Mouse (Mus musculus): ENCODE results near the gene Smad3. TPM values are rescaled to one million over a fixed set of nuclear protein-coding genes. Genes with fewer than 3 reads are reported as not detected.

Smad3 gene
- polyA plus RNA-seq, 1 experiment: 2.8 TPM

GRCm38 (mm10) chr9:63677621-63678020 lies 80.2 kb downstream of the Smad3 start:
- Histone ChIP-seq H3K9me3 (no peaks in the 10 kb centered on the region), H3K4me1 (peaks cover 96% of the 10 kb centered on the region), H3K4me3 (replicated peaks) (peak overlapping the region; percentile 74), H3K27me3 (replicated peaks) (no peaks in the 10 kb centered on the region), H3K36me3 (replicated peaks; ENCODE audit: low read length) (peaks cover 46% of the 10 kb centered on the region)
- TF ChIP-seq FLI1 (IDR thresholded peaks at IDR 0.05; ENCODE audit: low read length) (no peak), GATA1 (IDR thresholded peaks at IDR 0.05; ENCODE audit: borderline replicate concordance, low read length) (no peak)

GRCm38 (mm10) chr9:63674613-63675012 lies 83.2 kb downstream of the Smad3 start:
- Histone ChIP-seq H3K36me3 (replicated peaks; ENCODE audit: low read length) (peaks cover 53% of the 10 kb centered on the region), H3K4me1 (peaks cover 90% of the 10 kb centered on the region), H3K9me3 (peaks cover 4% of the 10 kb centered on the region; the same call in 1 of the 2 replicates), H3K4me3 (replicated peaks) (peak overlapping the region; percentile 80), H3K27me3 (replicated peaks) (no peaks in the 10 kb centered on the region)
- TF ChIP-seq GATA1 (IDR thresholded peaks at IDR 0.05; ENCODE audit: borderline replicate concordance, low read length) (no peak), FLI1 (IDR thresholded peaks at IDR 0.05; ENCODE audit: low read length) (no peak)

- TF ChIP-seq FLI1 (IDR thresholded peaks at IDR 0.05; ENCODE audit: low read length) (no peak), GATA1 (IDR thresholded peaks at IDR 0.05; ENCODE audit: borderline replicate concordance, low read length) (no peak)
- Histone ChIP-seq H3K36me3 (replicated peaks; ENCODE audit: low read length) (peaks cover 56% of the 10 kb centered on the region), H3K9me3 (peaks cover 4% of the 10 kb centered on the region; the same call in 1 of the 2 replicates), H3K27me3 (replicated peaks) (no peaks in the 10 kb centered on the region), H3K4me1 (peaks cover 90% of the 10 kb centered on the region), H3K4me3 (replicated peaks) (peak overlapping the region; percentile 15)
Observed at GRCm38 (mm10) chr9:63673494-63673805, 84.3 kb downstream of the Smad3 start.

- peak overlapping the region; percentile 15 for H3K4me3 ChIP-seq (replicated peaks)
- H3K9me3 ChIP-seq: peaks cover 4% of the 10 kb centered on the region; the same call in 1 of the 2 replicates
- TF ChIP-seq FLI1 (IDR thresholded peaks at IDR 0.05; ENCODE audit: low read length): no peak
- TF ChIP-seq GATA1 (IDR thresholded peaks at IDR 0.05; ENCODE audit: borderline replicate concordance, low read length): no peak
- H3K4me1 ChIP-seq: peaks cover 90% of the 10 kb centered on the region
- H3K36me3 ChIP-seq (replicated peaks; ENCODE audit: low read length): peaks cover 61% of the 10 kb centered on the region
- H3K27me3 ChIP-seq (replicated peaks): no peaks in the 10 kb centered on the region
Observed at GRCm38 (mm10) chr9:63672797-63673493, 84.8 kb downstream of the Smad3 start.

- H3K4me3 ChIP-seq (replicated peaks): no peak overlapping the region
- no peaks in the 10 kb centered on the region for H3K27me3 ChIP-seq (replicated peaks)
- peaks cover 85% of the 10 kb centered on the region for H3K4me1 ChIP-seq
- peaks cover 4% of the 10 kb centered on the region; the same call in 1 of the 2 replicates for H3K9me3 ChIP-seq
- H3K36me3 ChIP-seq (replicated peaks; ENCODE audit: low read length): peaks cover 80% of the 10 kb centered on the region
- TF ChIP-seq GATA1 (IDR thresholded peaks at IDR 0.05; ENCODE audit: borderline replicate concordance, low read length) (no peak), FLI1 (IDR thresholded peaks at IDR 0.05; ENCODE audit: low read length) (no peak)
Observed at GRCm38 (mm10) chr9:63669816-63670215, 88.0 kb downstream of the Smad3 start.

- Histone ChIP-seq H3K9me3 (peaks cover 4% of the 10 kb centered on the region; the same call in 1 of the 2 replicates), H3K27me3 (replicated peaks) (no peaks in the 10 kb centered on the region), H3K4me1 (peaks cover 85% of the 10 kb centered on the region), H3K4me3 (replicated peaks) (no peak overlapping the region), H3K36me3 (replicated peaks; ENCODE audit: low read length) (peaks cover 86% of the 10 kb centered on the region)
- no peak for TF ChIP-seq GATA1 (IDR thresholded peaks at IDR 0.05; ENCODE audit: borderline replicate concordance, low read length)
- no peak for TF ChIP-seq FLI1 (IDR thresholded peaks at IDR 0.05; ENCODE audit: low read length)
Observed at GRCm38 (mm10) chr9:63668621-63669020, 89.2 kb downstream of the Smad3 start.

GRCm38 (mm10) chr9:63667373-63667724 lies 90.4 kb downstream of the Smad3 start:
- TF ChIP-seq GATA1 (IDR thresholded peaks at IDR 0.05; ENCODE audit: borderline replicate concordance, low read length) (no peak), FLI1 (IDR thresholded peaks at IDR 0.05; ENCODE audit: low read length) (no peak)
- peaks cover 90% of the 10 kb centered on the region for H3K36me3 ChIP-seq (replicated peaks; ENCODE audit: low read length)
- H3K27me3 ChIP-seq (replicated peaks): no peaks in the 10 kb centered on the region
- no peak overlapping the region for H3K4me3 ChIP-seq (replicated peaks)
- H3K9me3 ChIP-seq: peaks cover 4% of the 10 kb centered on the region; the same call in 1 of the 2 replicates
- H3K4me1 ChIP-seq: peaks cover 82% of the 10 kb centered on the region

- peaks cover 4% of the 10 kb centered on the region; the same call in 1 of the 2 replicates for H3K9me3 ChIP-seq
- TF ChIP-seq GATA1 (IDR thresholded peaks at IDR 0.05; ENCODE audit: borderline replicate concordance, low read length): no peak
- H3K36me3 ChIP-seq (replicated peaks; ENCODE audit: low read length): peaks cover 90% of the 10 kb centered on the region
- H3K4me3 ChIP-seq (replicated peaks): no peak overlapping the region
- no peaks in the 10 kb centered on the region for H3K27me3 ChIP-seq (replicated peaks)
- H3K4me1 ChIP-seq: peaks cover 77% of the 10 kb centered on the region
Observed at GRCm38 (mm10) chr9:63666612-63667372, 91.0 kb downstream of the Smad3 start.

- peaks cover 92% of the 10 kb centered on the region for H3K36me3 ChIP-seq (replicated peaks; ENCODE audit: low read length)
Observed at GRCm38 (mm10) chr9:63664792-63665646, 92.8 kb downstream of the Smad3 start.

More at GRCm38 (mm10) chr9:63664792-63665646, 92.8 kb downstream of the Smad3 start:
- no peaks in the 10 kb centered on the region for H3K27me3 ChIP-seq (replicated peaks)
- no peak overlapping the region for H3K4me3 ChIP-seq (replicated peaks)
- no peaks in the 10 kb centered on the region for H3K9me3 ChIP-seq
- TF ChIP-seq FLI1 (IDR thresholded peaks at IDR 0.05; ENCODE audit: low read length) (no peak), GATA1 (IDR thresholded peaks at IDR 0.05; ENCODE audit: borderline replicate concordance, low read length) (no peak)
- peaks cover 66% of the 10 kb centered on the region for H3K4me1 ChIP-seq
